Mouse (Mus musculus): ENCODE measurements at regions not wholly inside any gene's neighbourhood (a gene's known extent, or its start where the extent isn't known, plus 50 kb on each side); places are given as distances from the start of the nearest gene placed in this dataset.
A peak's percentile ranks its signal among the peaks of the same experiment; 100 is the strongest.

GRCm38 (mm10) chr2:149573773-149574172 is 168.9 kb downstream of the Cst10 start:
- DNase-seq (ENCODE audit: low spot score), result no peak
- Histone ChIP-seq H3K9ac (ENCODE audit: low read length) (no peak overlapping the region), H3K4me3 (ENCODE audit: low read depth, low read length) (no peak overlapping the region), H3K4me1 (replicated peaks; ENCODE audit: control insufficient read depth, insufficient read depth, low read length) (no peaks in the 10 kb centered on the region), H3K9me3 (ENCODE audit: control insufficient read depth, low read length) (no peaks in the 10 kb centered on the region), H3K36me3 (ENCODE audit: control insufficient read depth, insufficient read depth, low read length) (no peaks in the 10 kb centered on the region), H3K4me2 (ENCODE audit: low read length) (no peak overlapping the region), H3K27me3 (replicated peaks; ENCODE audit: control insufficient read depth, insufficient read depth, low read length) (no peaks in the 10 kb centered on the region), H3K27ac (ENCODE audit: low read depth) (no peak overlapping the region)
- no peak for ATAC-seq (replicated peaks; ENCODE audit: low FRiP score, low TSS enrichment, low read depth)
- WGBS, result 73% methylated on average over 1 of the region's 1 CpGs

- H3K27me3 ChIP-seq (replicated peaks; ENCODE audit: control insufficient read depth, insufficient read depth, low read length), result no peaks in the 10 kb centered on the region
- DNase-seq (ENCODE audit: low spot score) (no peak), ATAC-seq (replicated peaks; ENCODE audit: low FRiP score, low TSS enrichment, low read depth) (no peak)
- no peaks in the 10 kb centered on the region for H3K9me3 ChIP-seq (ENCODE audit: control insufficient read depth, low read length)
- no peaks in the 10 kb centered on the region for H3K4me1 ChIP-seq (replicated peaks; ENCODE audit: control insufficient read depth, insufficient read depth, low read length)
- H3K27ac ChIP-seq (ENCODE audit: low read depth), result no peak overlapping the region
- H3K36me3 ChIP-seq (ENCODE audit: control insufficient read depth, insufficient read depth, low read length), result no peaks in the 10 kb centered on the region
- no peak overlapping the region for H3K4me2 ChIP-seq (ENCODE audit: low read length)
- H3K9ac ChIP-seq (ENCODE audit: low read length), result no peak overlapping the region
- 91% methylated on average over 2 of the region's 2 CpGs for WGBS
- no peak overlapping the region for H3K4me3 ChIP-seq (ENCODE audit: low read depth, low read length)
Measured at GRCm38 (mm10) chr2:149602581-149602980, 197.7 kb downstream of the Cst10 start.

GRCm38 (mm10) chr2:149613381-149613780 is 208.5 kb downstream of the Cst10 start:
- no peak overlapping the region for H3K4me3 ChIP-seq (ENCODE audit: low read depth, low read length)
- H3K9me3 ChIP-seq (ENCODE audit: control insufficient read depth, low read length), result no peaks in the 10 kb centered on the region
- H3K27ac ChIP-seq (ENCODE audit: low read depth), result no peak overlapping the region
- H3K4me1 ChIP-seq (replicated peaks; ENCODE audit: control insufficient read depth, insufficient read depth, low read length), result no peaks in the 10 kb centered on the region
- H3K4me2 ChIP-seq (ENCODE audit: low read length), result no peak overlapping the region
- H3K27me3 ChIP-seq (replicated peaks; ENCODE audit: control insufficient read depth, insufficient read depth, low read length), result no peaks in the 10 kb centered on the region
- 85% methylated on average over 3 of the region's 3 CpGs for WGBS
- no peak for DNase-seq (ENCODE audit: low spot score)
- H3K9ac ChIP-seq (ENCODE audit: low read length), result no peak overlapping the region
- no peaks in the 10 kb centered on the region for H3K36me3 ChIP-seq (ENCODE audit: control insufficient read depth, insufficient read depth, low read length)
- ATAC-seq (replicated peaks; ENCODE audit: low FRiP score, low TSS enrichment, low read depth), result no peak

GRCm38 (mm10) chr2:149614078-149614939 is 209.5 kb downstream of the Cst10 start:
- 83% methylated on average over 2 of the region's 2 CpGs for WGBS
- no peak overlapping the region for H3K4me3 ChIP-seq (ENCODE audit: low read depth, low read length)
- no peaks in the 10 kb centered on the region for H3K9me3 ChIP-seq (ENCODE audit: control insufficient read depth, low read length)
- no peak overlapping the region for H3K9ac ChIP-seq (ENCODE audit: low read length)
- no peaks in the 10 kb centered on the region for H3K27me3 ChIP-seq (replicated peaks; ENCODE audit: control insufficient read depth, insufficient read depth, low read length)
- H3K27ac ChIP-seq (ENCODE audit: low read depth), result no peak overlapping the region
- no peak for ATAC-seq (replicated peaks; ENCODE audit: low FRiP score, low TSS enrichment, low read depth)
- H3K4me1 ChIP-seq (replicated peaks; ENCODE audit: control insufficient read depth, insufficient read depth, low read length), result no peaks in the 10 kb centered on the region
- no peaks in the 10 kb centered on the region for H3K36me3 ChIP-seq (ENCODE audit: control insufficient read depth, insufficient read depth, low read length)
- no peak for DNase-seq (ENCODE audit: low spot score)
- H3K4me2 ChIP-seq (ENCODE audit: low read length), result no peak overlapping the region

- ATAC-seq (replicated peaks; ENCODE audit: low FRiP score, low TSS enrichment, low read depth), result no peak
- Histone ChIP-seq H3K36me3 (ENCODE audit: control insufficient read depth, insufficient read depth, low read length) (no peaks in the 10 kb centered on the region), H3K9ac (ENCODE audit: low read length) (no peak overlapping the region), H3K27me3 (replicated peaks; ENCODE audit: control insufficient read depth, insufficient read depth, low read length) (no peaks in the 10 kb centered on the region), H3K4me1 (replicated peaks; ENCODE audit: control insufficient read depth, insufficient read depth, low read length) (no peaks in the 10 kb centered on the region), H3K27ac (ENCODE audit: low read depth) (no peak overlapping the region), H3K9me3 (ENCODE audit: control insufficient read depth, low read length) (no peaks in the 10 kb centered on the region), H3K4me3 (ENCODE audit: low read depth, low read length) (no peak overlapping the region), H3K4me2 (ENCODE audit: low read length) (no peak overlapping the region)
- WGBS, result 60% methylated on average over 1 of the region's 1 CpGs
- no peak for DNase-seq (ENCODE audit: low spot score)
Measured at GRCm38 (mm10) chr2:149625626-149626025, 203.4 kb upstream of the Syndig1 start.

- Histone ChIP-seq H3K27ac (ENCODE audit: low read depth) (no peak overlapping the region), H3K36me3 (ENCODE audit: control insufficient read depth, insufficient read depth, low read length) (no peaks in the 10 kb centered on the region), H3K4me3 (ENCODE audit: low read depth, low read length) (no peak overlapping the region), H3K4me1 (replicated peaks; ENCODE audit: control insufficient read depth, insufficient read depth, low read length) (no peaks in the 10 kb centered on the region), H3K27me3 (replicated peaks; ENCODE audit: control insufficient read depth, insufficient read depth, low read length) (no peaks in the 10 kb centered on the region), H3K9me3 (ENCODE audit: control insufficient read depth, low read length) (no peaks in the 10 kb centered on the region), H3K9ac (ENCODE audit: low read length) (no peak overlapping the region), H3K4me2 (ENCODE audit: low read length) (no peak overlapping the region)
- DNase-seq (ENCODE audit: low spot score) (peak; percentile 52), ATAC-seq (replicated peaks; ENCODE audit: low FRiP score, low TSS enrichment, low read depth) (no peak)
- WGBS, result 89% methylated on average over 3 of the region's 3 CpGs
Measured at GRCm38 (mm10) chr2:149641207-149641606, 187.8 kb upstream of the Syndig1 start.

GRCm38 (mm10) chr2:149651829-149652228 is 177.2 kb upstream of the Syndig1 start:
- no peak overlapping the region for H3K4me3 ChIP-seq (ENCODE audit: low read depth, low read length)
- H3K4me1 ChIP-seq (replicated peaks; ENCODE audit: control insufficient read depth, insufficient read depth, low read length), result no peaks in the 10 kb centered on the region
- no peaks in the 10 kb centered on the region for H3K27me3 ChIP-seq (replicated peaks; ENCODE audit: control insufficient read depth, insufficient read depth, low read length)
- 63% methylated on average over 2 of the region's 2 CpGs for WGBS
- no peak overlapping the region for H3K9ac ChIP-seq (ENCODE audit: low read length)
- no peaks in the 10 kb centered on the region for H3K9me3 ChIP-seq (ENCODE audit: control insufficient read depth, low read length)
- DNase-seq (ENCODE audit: low spot score) (no peak), ATAC-seq (replicated peaks; ENCODE audit: low FRiP score, low TSS enrichment, low read depth) (no peak)
- no peak overlapping the region for H3K27ac ChIP-seq (ENCODE audit: low read depth)
- H3K4me2 ChIP-seq (ENCODE audit: low read length), result no peak overlapping the region
- no peaks in the 10 kb centered on the region for H3K36me3 ChIP-seq (ENCODE audit: control insufficient read depth, insufficient read depth, low read length)

GRCm38 (mm10) chr2:149661086-149661485 is 167.9 kb upstream of the Syndig1 start:
- no peak for ATAC-seq (replicated peaks; ENCODE audit: low FRiP score, low TSS enrichment, low read depth)
- no peak overlapping the region for H3K4me3 ChIP-seq (ENCODE audit: low read depth, low read length)
- no peaks in the 10 kb centered on the region for H3K36me3 ChIP-seq (ENCODE audit: control insufficient read depth, insufficient read depth, low read length)
- no peaks in the 10 kb centered on the region for H3K9me3 ChIP-seq (ENCODE audit: control insufficient read depth, low read length)
- no peak overlapping the region for H3K27ac ChIP-seq (ENCODE audit: low read depth)
- H3K9ac ChIP-seq (ENCODE audit: low read length), result no peak overlapping the region
- no peak for DNase-seq (ENCODE audit: low spot score)
- 76% methylated on average over 5 of the region's 5 CpGs for WGBS
- no peaks in the 10 kb centered on the region for H3K4me1 ChIP-seq (replicated peaks; ENCODE audit: control insufficient read depth, insufficient read depth, low read length)
- no peaks in the 10 kb centered on the region for H3K27me3 ChIP-seq (replicated peaks; ENCODE audit: control insufficient read depth, insufficient read depth, low read length)
- no peak overlapping the region for H3K4me2 ChIP-seq (ENCODE audit: low read length)

- Histone ChIP-seq H3K36me3 (ENCODE audit: control insufficient read depth, insufficient read depth, low read length) (no peaks in the 10 kb centered on the region), H3K4me2 (ENCODE audit: low read length) (no peak overlapping the region), H3K4me3 (ENCODE audit: low read depth, low read length) (no peak overlapping the region), H3K9ac (ENCODE audit: low read length) (no peak overlapping the region), H3K27me3 (replicated peaks; ENCODE audit: control insufficient read depth, insufficient read depth, low read length) (no peaks in the 10 kb centered on the region), H3K4me1 (replicated peaks; ENCODE audit: control insufficient read depth, insufficient read depth, low read length) (no peaks in the 10 kb centered on the region), H3K27ac (ENCODE audit: low read depth) (no peak overlapping the region), H3K9me3 (ENCODE audit: control insufficient read depth, low read length) (no peaks in the 10 kb centered on the region)
- ATAC-seq (replicated peaks; ENCODE audit: low FRiP score, low TSS enrichment, low read depth) (no peak), DNase-seq (ENCODE audit: low spot score) (no peak)
Measured at GRCm38 (mm10) chr2:149664377-149664776, 164.6 kb upstream of the Syndig1 start.

Measured in intestine, embryonic 14.5 days (tissue).